Mouse (Mus musculus) gonadal fat pad, adult 2 months (tissue): ENCODE data around the gene Pus7. TPM values are rescaled to one million over a fixed set of nuclear protein-coding genes. Genes with fewer than 3 reads are reported as not detected.

ENCODE experiments used
- polyA plus RNA-seq: library from polyadenylated mRNA; depleted of rRNA; stranded (reverse); fragments of >200 nt; gene quantifications from 2 replicates; pipeline ENCODE4 v1.2.3, GENCODE M21; 2012; rRNA removed

The Pus7 gene
- polyA plus RNA-seq, 1 experiment, result 8.6 TPM

Other genes starting within 250 kb of the Pus7 start
- 12.6 and 12.9 TPM in 2 replicates for gene Srpk2, start 99.1 kb downstream of the Pus7 start, polyA plus RNA-seq
- gene Rint1, start 4.0 kb upstream of the Pus7 start, polyA plus RNA-seq, result 13.1 and 16.3 TPM in 2 replicates
- gene Tomm7, start 60.5 kb upstream of the Pus7 start, polyA plus RNA-seq, result 48.2 and 61.6 TPM in 2 replicates
- gene Fam126a, start 247.0 kb upstream of the Pus7 start, polyA plus RNA-seq, result 4.6 and 5.7 TPM in 2 replicates